Comparison of ENCODE assay signal across 1 mouse cellular context in the genomic region with DNA sequence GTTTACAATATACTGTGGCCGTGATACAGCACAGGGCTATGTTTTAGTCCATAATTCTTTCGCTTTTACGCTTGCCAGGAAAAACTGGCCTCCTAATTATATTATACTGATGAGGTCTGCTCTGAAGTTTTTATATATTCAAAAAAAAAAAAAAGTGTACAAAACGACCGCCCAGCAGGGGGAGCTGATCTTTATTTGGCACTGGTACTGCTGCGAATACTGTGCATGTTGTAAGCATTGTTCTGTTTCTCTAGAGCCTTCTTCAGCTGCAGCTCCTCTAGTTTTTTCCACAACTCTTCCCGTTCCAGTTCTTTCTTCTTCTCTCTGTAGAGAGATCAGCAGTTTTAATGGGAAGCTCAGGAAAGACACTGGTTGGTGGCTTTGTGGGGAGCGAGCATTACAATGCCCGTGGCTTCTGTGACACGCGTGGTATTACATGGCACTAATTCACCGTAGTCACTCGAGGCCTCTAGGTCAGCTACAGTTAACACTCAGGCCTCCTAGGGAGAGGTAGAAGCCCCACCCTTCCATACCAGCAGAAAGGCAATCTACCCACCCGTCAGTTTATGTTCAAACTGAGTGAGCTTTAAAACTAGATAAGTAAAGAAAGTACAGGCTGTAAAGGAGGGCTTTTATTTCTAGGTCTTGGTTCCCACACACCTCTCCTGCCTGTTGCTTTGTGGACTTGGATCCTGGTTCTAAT.
TF ChIP-seq lines count a peak whose summit lies in the region.

No protein-coding gene starts in this region.

TF ChIP-seq in CH12.LX, 34 proteins besides CTCF, POLR2A, EP300 and RAD21 (continued from another document):
- TF ChIP-seq JUN (IDR thresholded peaks at IDR 0.05; ENCODE audit: insufficient read depth, low read depth, low read length) (no peak), KAT2A (IDR thresholded peaks at IDR 0.05; ENCODE audit: insufficient replicate concordance, low read length) (no peak), MEF2A (IDR thresholded peaks at IDR 0.05; ENCODE audit: borderline replicate concordance, low read depth, low read length) (no peak), ZKSCAN1 (IDR thresholded peaks at IDR 0.05; ENCODE audit: borderline replicate concordance, low read depth, low read length) (no peak), ZNF384 (IDR thresholded peaks at IDR 0.05; ENCODE audit: low read depth, low read length) (peak; percentile 94)
